Mouse (Mus musculus) T-helper 1 cell (primary cell): ENCODE results near the gene Atp8b4.

ENCODE experiments used
- in situ Hi-C: fragments of 300-600 bp; cut with MboI, MseI; formaldehyde crosslinking; loops from one replicate; pipeline ENCODE4 v1.15.1; 2025; ENCODE audit warnings: high pct_unique_total_duplicates

Atp8b4 gene

DNA sequence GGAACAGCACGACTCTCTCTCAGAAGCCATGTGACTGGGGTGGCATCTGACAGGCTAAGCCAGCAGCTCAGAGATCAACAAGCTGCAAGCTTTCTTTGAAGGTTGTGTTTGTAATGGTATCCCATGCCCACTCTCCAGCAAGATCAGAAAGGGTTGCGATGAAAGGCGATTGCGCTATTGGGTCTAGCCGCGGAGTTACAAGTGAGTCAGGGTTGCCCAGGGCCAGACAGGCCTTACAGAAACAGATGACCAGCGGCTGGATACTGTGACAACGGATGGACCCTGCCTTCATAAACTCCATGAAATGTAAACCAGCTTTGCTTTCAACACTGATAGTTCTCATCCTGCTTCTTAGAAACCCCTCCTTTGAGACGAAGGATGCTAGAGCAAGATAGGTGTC is 66.2 kb downstream of the Atp8b4 start:
- in situ Hi-C loops: no loop called here

DNA sequence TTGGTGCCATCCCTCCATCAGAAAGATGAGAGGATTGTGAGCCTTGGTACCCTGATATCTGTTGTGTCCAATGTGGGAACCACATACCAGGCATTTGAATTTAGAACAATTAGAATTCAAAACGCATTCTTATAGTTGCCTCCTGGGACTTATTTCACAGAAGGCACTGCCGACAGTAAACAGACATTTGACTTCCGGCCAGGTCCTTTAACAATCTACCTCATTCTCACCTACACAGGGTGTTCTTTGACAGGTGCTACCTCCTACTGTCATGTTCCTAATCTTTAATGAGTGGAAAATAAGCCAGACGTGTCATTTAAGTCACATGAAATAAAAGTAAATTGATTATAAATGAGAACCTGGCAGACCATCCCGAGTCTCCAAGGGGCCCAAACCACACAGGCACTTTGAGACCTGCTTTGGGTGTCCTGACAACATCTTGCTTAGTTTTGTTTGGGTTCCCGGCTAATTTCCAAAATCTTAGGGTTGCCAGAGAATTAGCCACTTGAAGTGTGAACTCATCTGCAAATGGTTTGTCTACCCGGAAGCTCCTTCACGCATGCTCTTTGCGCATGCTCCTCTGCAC is 67.9 kb downstream of the Atp8b4 start:
- in situ Hi-C loops: no loop called here

DNA sequence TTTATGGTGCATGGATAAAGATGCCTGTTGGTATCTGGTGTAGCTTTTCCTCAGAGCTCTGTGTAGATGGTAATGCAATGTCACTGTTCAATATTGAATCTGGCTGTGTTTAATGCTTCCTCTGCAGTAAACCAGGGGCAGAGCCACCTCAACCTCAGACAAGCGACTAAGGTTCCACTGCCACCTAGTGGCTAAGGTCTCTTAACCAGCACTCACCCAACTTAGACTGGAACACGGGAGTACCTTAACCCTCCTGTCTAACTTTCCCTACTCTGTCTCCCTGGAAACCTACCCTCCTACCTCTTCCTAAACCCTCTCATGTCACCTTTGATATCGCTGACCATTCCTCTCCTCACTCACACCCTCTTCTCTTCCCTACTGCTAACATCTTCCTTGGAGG is 71.2 kb downstream of the Atp8b4 start:
- in situ Hi-C loops: no loop called here

DNA sequence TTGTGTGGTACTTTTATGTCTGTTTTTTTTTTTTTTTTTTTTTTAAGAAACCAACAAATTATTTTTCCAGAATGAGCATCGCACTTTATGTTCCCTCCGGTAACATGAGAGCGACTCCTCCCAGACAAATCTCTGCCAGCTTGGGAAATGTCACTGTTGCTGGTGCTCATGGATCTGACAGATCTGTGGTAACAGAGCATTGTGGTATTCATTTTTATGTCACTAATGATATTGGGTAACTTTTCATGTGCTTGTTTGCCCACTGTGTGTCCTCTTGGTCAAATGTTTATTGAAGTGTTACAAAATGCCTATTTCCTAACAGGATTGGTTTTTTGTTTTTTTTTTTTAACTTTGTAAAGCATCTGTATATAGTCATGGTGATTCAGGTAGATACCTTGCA is 75.3 kb downstream of the Atp8b4 start:
- in situ Hi-C loops: no loop called here

DNA sequence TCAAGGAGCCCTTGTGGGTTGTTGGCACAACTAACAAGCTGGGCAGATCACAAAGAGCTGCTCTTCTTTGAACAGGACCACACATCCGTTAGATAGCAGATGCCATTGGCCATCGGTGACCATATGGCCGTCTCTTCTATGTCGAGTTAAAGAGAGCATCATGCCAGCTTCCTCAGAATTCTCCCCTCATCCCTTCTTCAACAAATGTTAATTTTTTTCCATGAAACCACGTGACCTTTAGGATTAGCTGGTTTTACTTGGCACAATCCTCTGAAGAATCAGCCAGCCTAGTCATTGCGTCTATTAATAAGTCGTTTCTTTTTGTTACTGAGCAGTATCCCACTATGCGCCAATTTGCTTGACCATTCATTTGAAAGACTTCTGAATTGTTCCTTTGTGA is 75.8 kb downstream of the Atp8b4 start:
- in situ Hi-C loops: no loop called here

DNA sequence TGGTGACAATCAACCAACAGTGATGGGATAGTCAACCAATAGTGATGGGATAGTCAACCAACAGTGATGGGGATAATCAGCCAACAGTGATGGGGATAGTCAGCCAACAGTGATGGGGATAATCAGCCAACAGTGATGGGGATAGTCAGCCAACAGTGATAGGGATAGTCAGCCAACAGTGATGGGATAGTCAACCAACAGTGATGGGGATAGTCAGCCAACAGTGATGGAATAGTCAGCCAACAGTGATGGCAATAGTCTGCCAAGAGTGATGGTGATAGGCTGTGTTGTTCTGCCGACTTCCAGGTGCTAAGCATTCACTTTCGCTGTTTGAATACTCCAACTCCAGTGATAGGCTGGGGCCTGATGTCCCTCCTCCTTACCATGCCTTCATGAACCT is 79.6 kb downstream of the Atp8b4 start:
- in situ Hi-C loops: no loop called here

DNA sequence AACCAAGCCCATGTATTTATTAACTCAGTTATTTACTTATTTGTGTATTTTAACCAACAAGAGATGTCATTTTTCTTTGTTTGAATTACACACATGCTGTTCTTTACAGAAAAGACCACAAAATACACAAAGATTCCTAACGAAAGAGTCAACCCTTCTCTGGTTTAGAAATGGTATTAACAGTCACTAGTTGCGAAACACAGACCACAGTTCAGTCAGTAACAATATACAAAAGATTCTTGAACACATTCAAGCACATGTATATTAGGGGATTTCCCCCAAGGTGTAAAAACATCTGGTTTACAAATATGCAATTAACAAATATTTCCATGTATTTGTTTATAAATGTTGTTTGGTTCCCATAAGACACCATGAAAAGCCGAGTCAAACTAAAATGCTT is 81.6 kb downstream of the Atp8b4 start:
- in situ Hi-C loops: no loop called here

DNA sequence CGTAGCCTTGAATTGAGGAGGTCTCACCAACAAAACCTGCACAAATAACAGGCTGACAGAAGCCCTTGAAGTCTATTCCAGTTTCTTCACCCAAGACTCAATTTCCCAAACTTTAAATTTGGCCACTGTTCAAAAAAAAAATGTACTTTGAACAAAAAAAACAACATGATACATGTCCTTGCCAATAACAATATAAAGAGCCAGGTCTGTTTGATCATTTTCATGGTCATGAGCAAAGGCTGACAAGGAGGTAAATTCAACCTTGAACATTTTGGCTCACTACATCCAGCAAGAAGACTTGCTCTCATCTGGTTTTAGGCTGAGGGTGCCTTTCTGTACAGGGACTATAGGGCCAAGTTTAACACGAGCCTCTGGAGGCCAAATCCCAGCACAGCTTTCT is 83.7 kb downstream of the Atp8b4 start:
- in situ Hi-C loops: no loop called here

DNA sequence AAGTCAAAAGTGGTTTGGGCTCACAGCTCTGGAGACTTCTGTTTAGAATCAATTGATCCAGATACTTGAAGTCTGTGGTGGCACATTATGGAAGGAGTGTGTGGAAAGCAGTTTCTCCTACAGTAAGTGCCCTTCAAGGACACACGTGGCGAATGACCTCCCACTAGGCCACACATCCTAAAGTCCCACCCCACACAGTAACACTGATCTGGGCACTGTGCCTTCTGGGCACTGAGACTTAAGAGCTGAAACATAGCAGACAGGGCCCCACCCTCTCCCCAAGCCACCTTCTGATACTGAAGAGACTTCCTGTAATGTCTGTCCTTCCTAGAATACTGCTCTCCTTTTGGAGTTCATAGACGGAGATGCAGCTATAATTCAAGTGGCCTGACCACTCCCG is 84.5 kb downstream of the Atp8b4 start:
- in situ Hi-C loops: no loop called here

DNA sequence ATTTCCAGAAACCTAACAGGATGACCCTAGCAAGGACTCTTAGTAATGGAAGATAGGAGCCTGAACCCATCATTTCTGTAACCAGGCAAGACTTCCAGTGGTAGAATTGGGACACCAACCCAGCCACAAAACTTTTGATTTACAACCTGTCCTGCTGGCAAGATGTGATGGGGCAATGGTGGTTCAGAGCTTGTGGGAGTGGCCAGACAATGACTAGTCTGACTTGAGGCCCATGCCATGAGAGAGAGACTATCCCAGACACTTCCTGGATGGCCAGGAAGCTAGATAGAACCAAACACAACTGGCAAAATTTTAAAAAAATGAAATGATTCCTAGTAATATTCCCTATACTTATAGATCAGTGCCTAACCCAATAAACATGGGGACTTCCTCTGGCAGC is 87.7 kb downstream of the Atp8b4 start:
- in situ Hi-C loops: no loop called here

DNA sequence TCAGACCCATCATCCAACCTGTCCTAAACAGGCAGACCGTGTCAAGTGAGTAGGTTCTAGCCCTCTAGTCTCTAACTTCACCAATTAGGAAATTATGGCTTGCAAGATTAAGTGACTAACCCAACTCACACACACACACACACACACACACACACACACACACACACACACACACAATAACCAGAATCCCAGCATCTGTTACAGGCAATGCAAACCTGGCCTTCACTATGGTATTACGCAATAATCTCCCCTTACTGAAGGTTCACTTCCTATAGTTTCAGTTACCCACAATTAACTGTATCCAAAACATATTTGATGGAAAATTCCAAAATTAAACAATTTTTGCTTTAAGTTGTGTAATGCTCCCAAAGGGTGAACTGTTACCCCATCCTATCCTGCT is 101.0 kb downstream of the Atp8b4 start:
- in situ Hi-C loops: no loop called here

DNA sequence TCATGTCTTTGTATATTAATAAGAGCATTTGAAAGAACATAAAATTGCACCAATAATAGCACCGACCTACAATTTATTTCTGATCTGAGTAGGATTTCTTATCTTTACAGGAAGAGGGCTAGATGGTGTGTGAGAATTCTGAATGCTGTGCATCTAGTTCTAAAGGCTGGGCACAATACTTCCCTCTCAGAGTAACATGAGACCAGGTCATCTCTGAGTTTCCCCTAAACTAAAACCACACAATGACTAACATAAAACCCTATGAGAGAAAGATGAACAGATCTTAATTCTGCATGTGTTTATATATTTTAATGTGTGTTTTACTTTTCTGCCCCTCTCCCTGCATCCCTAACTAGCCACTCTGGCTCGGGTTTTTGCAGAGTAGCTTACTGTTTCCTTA is 101.5 kb downstream of the Atp8b4 start:
- in situ Hi-C loops: no loop called here

DNA sequence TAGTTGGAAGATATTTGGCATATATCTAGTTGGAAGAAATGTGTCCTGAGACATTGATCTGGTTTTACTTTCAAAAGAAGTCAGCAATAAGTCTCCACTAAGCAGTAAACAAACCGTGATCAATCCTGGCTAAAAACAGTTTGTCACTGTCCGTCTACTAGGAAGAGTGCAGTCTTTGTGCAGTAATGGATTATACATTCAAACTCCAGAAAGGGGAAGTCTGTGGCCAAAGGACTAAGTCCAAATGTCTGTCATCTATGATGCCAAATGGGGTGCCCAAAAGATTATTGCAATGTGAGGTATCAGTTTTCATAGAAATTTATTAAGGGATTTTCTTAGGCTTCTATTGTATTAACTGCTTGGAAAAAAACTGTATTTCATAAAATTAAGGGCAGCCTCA is 102.3 kb downstream of the Atp8b4 start:
- in situ Hi-C loops: no loop called here

DNA sequence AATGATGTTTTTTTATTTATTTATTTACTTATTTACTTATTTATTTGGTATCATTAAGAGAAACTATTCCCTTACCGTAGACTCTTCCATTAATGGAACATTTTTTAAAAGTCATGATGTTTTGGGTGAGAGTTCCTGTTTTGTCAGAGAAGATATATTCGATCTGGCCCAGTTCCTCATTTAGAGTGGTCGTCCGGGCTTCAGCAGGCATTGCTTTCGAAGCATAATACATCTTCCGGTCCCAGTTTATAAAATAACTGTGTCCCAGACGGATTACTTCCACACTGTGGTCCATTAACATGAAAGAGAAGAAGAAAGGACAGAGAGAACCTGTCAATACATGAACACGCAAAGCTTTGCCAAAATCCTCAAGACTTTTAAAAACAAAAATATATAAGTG is 103.0 kb downstream of the Atp8b4 start:
- in situ Hi-C loops: no loop called here

DNA sequence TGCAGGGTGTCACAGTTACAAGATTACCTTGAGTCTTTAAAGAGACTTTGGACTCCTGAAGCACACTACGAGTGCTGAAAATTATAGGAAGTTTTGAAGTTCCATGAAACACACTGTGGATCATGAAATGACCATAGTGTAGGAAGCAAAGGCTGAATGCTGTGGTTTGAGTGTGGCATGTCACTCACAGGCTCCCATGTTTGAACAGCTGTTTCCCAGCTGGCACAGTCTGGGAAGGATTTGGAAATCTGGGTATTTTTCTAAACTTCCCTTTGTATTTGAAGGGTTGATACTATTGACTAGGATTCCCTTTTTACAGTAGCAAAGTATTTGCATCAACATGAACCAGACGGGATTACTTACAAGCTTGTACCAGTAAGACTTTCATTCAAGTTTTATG is 105.5 kb downstream of the Atp8b4 start:
- in situ Hi-C loops: no loop called here

DNA sequence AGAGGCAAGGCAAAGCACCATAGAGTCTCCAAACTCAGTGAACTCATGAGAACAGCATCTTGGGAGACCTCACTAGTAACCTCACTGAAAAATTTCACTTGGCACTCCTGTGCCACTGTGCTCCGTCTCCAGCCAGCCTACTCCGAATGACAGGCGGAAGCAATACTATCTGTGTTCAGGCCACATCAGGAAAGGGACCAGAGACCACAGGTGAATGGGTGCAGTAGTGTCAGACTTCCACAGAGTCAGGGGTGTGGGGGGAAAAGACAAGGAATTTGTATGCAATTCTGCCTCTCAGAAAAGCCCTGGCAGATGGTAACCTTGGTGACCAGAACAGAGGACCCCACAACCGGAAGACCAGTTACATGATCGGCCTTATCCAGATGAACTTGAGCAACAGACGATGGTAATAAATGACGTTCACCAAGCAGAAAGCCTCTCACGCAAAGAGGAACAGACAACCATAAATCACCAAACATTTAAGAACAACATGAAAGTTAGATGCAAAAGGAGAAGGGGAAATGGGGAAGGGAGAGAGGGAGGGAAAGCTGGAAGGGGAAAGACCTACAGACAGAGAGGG is 112.9 kb downstream of the Atp8b4 start:
- in situ Hi-C loops: no loop called here

DNA sequence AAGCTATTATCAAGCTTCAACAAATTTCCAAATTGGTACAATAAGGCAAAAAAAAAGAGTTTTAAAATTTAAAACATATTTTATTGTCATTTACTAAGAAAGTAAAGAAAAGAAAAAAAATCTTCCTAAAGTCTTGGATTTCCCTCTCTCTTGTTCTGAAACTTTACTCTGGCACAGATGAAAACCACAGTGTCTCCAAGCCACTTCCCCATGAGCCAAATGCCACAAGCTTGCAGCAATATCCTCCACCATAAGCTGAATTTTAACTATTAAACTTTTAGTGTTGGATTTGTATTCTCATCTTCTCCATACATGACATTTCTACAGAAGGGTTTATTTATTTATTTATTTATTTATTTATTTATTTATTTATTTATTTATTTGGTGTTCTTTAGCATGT is 114.4 kb downstream of the Atp8b4 start:
- in situ Hi-C loops: no loop called here

DNA sequence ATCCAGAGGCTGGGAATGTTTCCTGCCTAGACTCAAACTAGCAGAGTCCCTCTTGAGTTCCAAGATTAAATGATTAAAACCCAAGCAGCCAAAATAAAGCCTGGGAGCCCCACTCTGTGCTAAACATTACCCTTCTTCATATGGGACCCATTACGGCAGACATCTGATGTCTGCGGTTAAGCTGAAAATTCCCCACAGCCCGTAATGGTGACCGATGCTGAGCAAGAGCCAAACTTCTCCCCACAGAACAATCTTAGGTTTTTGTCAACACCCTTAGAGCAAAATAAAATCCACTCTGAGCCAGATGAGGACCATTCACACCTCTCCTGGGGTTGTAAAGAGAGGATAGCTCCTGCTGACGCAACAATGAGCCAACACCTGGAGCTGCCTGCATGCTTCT is 120.2 kb downstream of the Atp8b4 start:
- in situ Hi-C loops: no loop called here

DNA sequence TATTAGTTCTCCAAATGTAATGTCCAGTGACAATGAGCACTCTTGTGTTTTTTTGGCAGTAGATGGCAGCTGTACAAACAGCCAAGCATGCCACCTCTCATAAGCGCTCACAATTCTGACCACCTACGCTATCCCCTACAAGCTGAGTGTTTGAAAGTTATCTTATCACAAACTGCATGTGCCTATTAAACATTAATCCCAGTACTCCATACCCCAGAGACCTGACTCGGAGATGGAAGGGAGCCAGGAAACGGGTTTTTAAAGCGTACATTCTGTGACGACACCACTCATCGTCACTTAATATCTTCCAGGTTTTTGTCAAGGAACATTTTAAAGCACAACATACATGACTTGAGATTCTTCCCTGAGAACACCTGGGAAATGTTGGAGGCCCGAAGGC is 128.8 kb downstream of the Atp8b4 start:
- in situ Hi-C loops: no loop called here

DNA sequence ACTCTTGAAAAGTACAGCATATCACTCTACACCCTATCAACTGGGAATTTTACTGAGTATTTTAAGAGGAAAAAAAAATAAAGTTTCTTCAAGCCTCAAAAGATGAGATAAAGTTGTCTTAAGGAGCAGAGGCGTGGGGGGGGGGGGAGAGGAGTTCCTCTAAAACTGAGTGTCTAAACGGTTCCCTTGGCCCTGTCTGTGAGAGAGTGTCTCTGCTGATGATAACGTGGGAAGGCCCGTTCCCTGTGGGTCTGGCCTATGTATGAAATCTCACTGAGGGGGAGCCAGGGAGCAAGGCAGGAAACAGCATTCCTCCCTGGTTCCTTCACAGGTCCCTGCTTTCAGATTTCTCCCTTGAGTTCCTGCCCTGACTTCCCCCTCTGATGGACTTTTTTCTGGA is 130.7 kb downstream of the Atp8b4 start:
- in situ Hi-C loops: no loop called here

DNA sequence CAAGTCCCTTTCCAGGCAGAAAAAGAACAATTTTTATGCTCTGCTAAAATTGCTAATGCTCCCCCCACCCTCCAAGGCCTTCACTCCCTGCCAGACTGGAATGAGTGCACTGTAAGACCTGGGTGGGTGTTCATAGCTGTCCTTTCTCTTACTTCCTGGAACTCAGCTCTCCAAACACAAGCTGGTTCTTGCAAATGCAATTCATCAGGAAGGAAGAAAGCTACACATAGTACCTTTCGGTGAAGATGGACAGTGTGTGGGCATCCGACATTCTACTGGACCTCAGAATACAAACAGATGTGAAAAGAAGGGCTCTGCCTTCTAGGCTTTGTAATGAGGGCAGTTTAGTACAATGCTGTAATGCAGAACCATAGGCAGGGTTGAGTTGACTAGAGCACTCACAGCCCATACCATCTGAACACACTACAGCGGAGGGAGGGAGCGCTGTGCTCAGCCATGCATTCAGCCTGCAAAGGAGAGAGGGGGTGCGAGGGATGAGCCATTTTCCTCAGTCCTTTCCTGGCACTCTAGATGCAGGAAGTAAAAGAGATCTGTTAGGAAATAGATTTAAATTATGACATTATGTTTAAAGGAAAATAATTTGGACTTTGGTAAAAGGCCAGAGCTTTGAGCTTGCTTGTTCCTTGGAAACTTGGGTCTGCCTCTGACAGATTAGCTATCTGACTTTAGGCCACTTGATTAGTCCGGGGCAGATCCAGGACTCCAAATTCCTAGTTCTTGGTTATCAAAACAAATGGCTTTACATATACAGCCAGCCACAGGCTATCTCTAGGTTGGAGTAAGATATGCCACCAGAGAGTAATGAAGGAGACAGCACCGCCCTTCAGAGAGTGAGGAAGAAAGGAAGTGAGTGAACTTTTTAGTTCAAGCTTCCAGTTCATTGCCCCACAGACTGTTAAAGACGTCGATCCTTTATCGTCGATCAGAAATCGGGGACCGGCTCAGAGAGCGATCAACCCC is 136.4 kb downstream of the Atp8b4 start:
- in situ Hi-C loops: no loop called here

DNA sequence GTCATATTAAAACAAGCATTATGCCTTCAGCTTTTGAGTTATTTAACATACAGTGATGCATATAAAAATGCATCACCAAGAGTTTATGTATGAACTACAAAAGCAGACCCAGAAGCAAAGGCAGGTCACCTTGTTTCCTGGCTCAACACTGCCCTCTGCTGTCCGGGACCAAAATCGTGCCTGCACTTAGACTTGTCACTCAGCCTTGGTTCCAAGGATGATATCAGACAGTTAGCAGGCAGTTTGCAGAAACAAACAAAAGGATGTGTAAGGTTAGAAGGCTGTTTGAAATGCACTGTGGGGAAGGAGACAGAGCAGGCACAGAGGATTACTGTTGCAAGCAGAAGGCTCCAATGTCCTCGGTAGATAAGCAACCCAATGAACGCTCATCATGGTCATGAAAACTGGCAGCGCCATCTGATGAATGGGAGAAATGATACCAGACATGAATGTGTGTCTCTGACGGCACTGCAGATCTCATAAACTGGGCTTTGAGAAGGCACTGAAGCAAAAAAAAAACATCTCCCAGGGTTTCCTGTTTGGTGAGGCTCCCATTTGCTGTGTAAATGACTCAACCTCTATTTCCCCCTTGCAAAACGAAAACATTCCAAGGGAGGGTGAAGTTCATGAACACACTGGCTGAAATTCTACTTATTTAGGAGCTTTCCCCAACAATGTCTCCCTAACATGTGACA is 137.3 kb downstream of the Atp8b4 start:
- in situ Hi-C loops: no loop called here
